Mouse (Mus musculus) embryonic facial prominence, embryonic 10.5 days (tissue): ENCODE data around the gene Ptprd. TPM values are rescaled to one million over a fixed set of nuclear protein-coding genes. Genes with fewer than 3 reads are reported as not detected.

Source experiments
- DNase-seq: peaks from one replicate; pipeline ENCODE4 v3.0.0-alpha.2; 2017; ENCODE audit warnings: low spot score
- H3K27ac ChIP-seq: fragments of 300-500 bp; sonication (generic); replicated peaks from 2 replicates; pipeline ENCODE4 v1.5.1; 2016; ENCODE audit warnings: mild to moderate bottlenecking
- H3K27me3 ChIP-seq: fragments of 300-500 bp; sonication (generic); replicated peaks from 2 replicates; pipeline ENCODE4 v1.6.1; 2016; ENCODE audit warnings: low read depth, mild to moderate bottlenecking; ENCODE audit not compliant: poor library complexity, severe bottlenecking
- H3K36me3 ChIP-seq: fragments of 300-500 bp; sonication (generic); replicated peaks from 2 replicates; pipeline ENCODE4 v1.6.1; 2016; ENCODE audit warnings: mild to moderate bottlenecking, moderate library complexity
- H3K4me1 ChIP-seq: fragments of 300-500 bp; sonication (generic); 2 replicates; pipeline ENCODE4 v1.6.1; 2016
- H3K4me3 ChIP-seq: fragments of 300-500 bp; sonication (generic); 2 replicates; pipeline ENCODE4 v1.5.1; 2016; ENCODE audit warnings: mild to moderate bottlenecking, moderate library complexity
- H3K9me3 ChIP-seq: fragments of 300-500 bp; sonication (generic); 2 replicates; pipeline ENCODE4 v1.6.1; 2016; ENCODE audit warnings: mild to moderate bottlenecking
- WGBS: fragments of 180-500 bp; shearing (Covaris S2); methylation state at CpG from one replicate; pipeline ENCODE4 v1.1.7; 2016; 5-methylcytosine and 5-hydroxymethylcytosine counted together
- polyA plus RNA-seq: library from polyadenylated mRNA; unstranded; fragments of >200 nt; fragmentation: Nextera tagmentation; extraction: Ambion mirVana; gene quantifications from 2 replicates; pipeline ENCODE4 v1.2.1, GENCODE M21; 2016

Ptprd gene
- polyA plus RNA-seq, 1 experiment from 2014 or later: 11.7 TPM

DNA sequence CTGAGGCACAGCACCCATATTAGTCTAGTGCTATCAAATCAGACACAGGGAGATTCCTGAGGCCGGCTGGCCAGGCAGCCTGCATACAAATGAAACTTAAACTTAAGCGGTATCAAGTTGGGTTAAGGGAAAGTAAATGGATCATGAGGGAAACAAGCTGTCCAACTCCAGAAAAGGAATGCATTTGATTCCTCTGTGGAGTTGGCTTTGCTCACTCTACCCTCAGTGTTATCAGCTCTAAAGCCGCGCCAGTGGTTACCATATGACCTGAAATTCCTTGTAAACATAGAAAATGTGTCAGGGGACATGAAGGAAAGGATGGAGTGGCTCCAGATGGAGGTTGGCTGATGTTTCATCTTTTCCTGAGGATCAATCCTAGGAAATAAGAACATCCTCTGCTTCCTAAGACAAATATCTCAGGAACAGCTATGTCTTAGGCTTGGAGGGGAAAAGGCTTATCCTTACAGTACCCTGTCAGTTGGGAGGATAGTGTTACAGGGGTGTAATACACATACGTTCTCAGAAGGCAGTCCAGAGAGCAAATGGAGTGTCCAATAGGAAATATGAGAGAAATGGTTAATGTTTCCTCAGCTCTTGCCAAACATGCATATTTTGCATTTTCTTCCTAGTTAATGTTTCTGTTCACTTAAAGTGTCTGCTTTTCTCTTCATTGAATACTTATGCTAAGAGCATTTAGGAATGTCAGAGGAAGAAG lies 697.7 kb downstream of the Ptprd start:
- H3K27ac ChIP-seq: no peak overlapping the region
- H3K27me3 ChIP-seq: no peaks in the 10 kb centered on the region
- H3K4me1 ChIP-seq: no peaks in the 10 kb centered on the region
- H3K36me3 ChIP-seq: no peaks in the 10 kb centered on the region
- DNase-seq: no peak
- no peaks in the 10 kb centered on the region for H3K9me3 ChIP-seq
- no peak overlapping the region for H3K4me3 ChIP-seq
- whole genome bisulfite sequencing: 68% methylated on average over 5 of the region's 5 CpGs

GRCm38 (mm10) chr4:77513041-77513440 lies 698.7 kb downstream of the Ptprd start:
- Histone ChIP-seq H3K27me3 (no peaks in the 10 kb centered on the region), H3K4me1 (no peaks in the 10 kb centered on the region), H3K36me3 (no peaks in the 10 kb centered on the region), H3K9me3 (no peaks in the 10 kb centered on the region), H3K4me3 (no peak overlapping the region), H3K27ac (no peak overlapping the region)
- DNase-seq: no peak
- WGBS: 84% methylated on average over 3 of the region's 3 CpGs

DNA sequence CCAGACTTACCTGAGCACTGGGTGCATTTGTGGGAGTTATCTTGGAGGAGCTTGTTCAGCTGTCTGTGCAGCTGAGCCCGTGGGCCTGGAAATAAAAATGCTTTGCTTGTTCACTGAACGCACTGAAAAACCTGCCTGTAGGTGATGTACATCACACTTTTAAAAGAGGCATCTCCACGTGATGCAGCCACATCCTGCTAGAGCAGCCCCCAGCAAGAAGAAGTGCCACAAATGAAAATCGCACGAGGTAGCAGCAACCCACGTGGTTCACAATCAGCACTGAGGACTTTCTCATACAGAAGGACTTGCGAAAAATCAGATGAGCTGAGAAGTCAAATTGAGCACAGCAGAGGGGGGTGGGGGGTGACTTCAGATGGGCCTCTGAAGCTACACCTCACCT lies 757.7 kb downstream of the Ptprd start:
- 78% methylated on average over 7 of the region's 7 CpGs for WGBS
- no peaks in the 10 kb centered on the region for H3K4me1 ChIP-seq
- no peaks in the 10 kb centered on the region for H3K36me3 ChIP-seq
- no peaks in the 10 kb centered on the region for H3K9me3 ChIP-seq
- DNase-seq: no peak
- H3K27ac ChIP-seq: no peak overlapping the region
- H3K27me3 ChIP-seq: no peaks in the 10 kb centered on the region
- no peak overlapping the region for H3K4me3 ChIP-seq

- Histone ChIP-seq H3K4me1 (no peaks in the 10 kb centered on the region), H3K27me3 (no peaks in the 10 kb centered on the region), H3K27ac (no peak overlapping the region), H3K9me3 (no peaks in the 10 kb centered on the region), H3K36me3 (no peaks in the 10 kb centered on the region), H3K4me3 (no peak overlapping the region)
- WGBS: 85% methylated on average over 4 of the region's 4 CpGs
- DNase-seq: no peak
Measured at GRCm38 (mm10) chr4:77399146-77399545, 812.6 kb downstream of the Ptprd start.

GRCm38 (mm10) chr4:77361728-77362127 lies 850.0 kb downstream of the Ptprd start:
- no peak for DNase-seq
- no peaks in the 10 kb centered on the region for H3K4me1 ChIP-seq
- no peak overlapping the region for H3K4me3 ChIP-seq
- no peaks in the 10 kb centered on the region for H3K27me3 ChIP-seq
- H3K36me3 ChIP-seq: no peaks in the 10 kb centered on the region
- H3K27ac ChIP-seq: no peak overlapping the region
- H3K9me3 ChIP-seq: no peaks in the 10 kb centered on the region

DNA sequence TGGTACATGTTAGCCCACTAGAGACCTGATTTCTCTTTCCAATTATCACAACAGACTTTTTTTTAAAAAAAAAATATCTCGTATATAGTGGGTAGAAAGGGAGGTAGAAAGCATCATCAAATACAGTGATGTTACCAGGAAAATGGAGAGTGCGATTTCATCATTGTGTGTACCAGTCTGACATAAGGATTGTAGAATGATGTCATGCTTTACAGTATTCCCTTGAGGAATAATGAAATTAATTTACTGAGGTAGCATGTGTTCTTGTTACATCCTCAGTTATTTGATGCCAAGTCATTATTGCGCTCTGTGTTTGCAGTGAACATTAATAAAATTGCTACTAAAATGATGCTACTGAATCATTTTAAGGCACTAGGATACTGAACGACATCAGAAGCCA lies 884.6 kb downstream of the Ptprd start:
- H3K9me3 ChIP-seq: no peaks in the 10 kb centered on the region
- WGBS: 88% methylated on average over 4 of the region's 4 CpGs
- no peaks in the 10 kb centered on the region for H3K27me3 ChIP-seq
- no peak overlapping the region for H3K27ac ChIP-seq
- H3K4me3 ChIP-seq: no peak overlapping the region
- DNase-seq: no peak
- no peaks in the 10 kb centered on the region for H3K4me1 ChIP-seq
- H3K36me3 ChIP-seq: no peaks in the 10 kb centered on the region

DNA sequence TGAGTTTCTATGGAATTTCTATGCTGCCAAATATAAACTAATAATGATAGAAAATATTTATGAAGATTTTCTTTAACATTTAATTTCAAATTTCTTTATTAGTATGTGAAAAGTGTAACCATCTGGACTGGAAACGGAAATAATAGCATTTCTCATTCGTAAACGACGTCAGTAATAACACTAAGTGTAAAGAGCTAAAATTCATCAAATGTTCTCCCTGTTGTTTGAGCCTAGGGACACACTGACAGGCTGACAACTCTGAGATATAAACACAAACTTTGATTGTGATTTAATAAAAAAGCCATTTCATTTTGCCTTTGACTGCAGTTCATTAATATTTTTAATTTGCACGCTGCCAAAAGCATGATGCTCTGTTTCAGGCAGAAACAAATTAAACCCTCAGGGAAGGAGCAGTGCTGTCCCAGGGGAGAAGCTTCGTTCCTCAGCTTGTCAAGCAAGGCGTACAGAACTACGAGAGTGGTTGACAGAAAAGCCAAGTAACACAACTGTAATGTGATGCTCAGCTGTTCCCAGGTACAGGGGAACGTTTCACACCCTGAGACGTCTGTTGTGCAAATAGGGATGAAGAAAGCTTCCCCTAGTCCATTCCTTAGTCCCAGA lies 894.6 kb downstream of the Ptprd start:
- H3K9me3 ChIP-seq: no peaks in the 10 kb centered on the region
- no peak overlapping the region for H3K4me3 ChIP-seq
- no peaks in the 10 kb centered on the region for H3K4me1 ChIP-seq
- WGBS: 57% methylated on average over 10 of the region's 10 CpGs
- no peaks in the 10 kb centered on the region for H3K27me3 ChIP-seq
- H3K27ac ChIP-seq: no peak overlapping the region
- DNase-seq: no peak
- H3K36me3 ChIP-seq: no peaks in the 10 kb centered on the region

DNA sequence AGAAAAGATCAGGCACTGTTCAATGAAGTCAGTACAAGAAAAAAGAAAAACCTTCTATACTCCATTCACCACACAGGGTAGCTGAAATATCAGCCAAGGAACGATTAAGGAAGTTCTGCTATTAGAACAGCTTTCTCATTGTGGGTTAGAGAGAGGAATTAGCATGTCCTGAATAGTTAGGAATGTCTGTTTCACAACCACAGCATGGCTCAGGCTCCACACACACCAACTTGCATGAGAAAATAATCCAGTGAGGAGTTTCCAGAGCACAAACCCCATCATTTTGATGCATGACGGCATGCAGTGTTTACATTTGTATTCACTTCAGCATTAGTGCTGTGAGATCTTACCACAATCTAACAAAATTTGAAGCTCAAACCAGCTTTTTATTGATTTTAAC lies 895.1 kb downstream of the Ptprd start:
- Histone ChIP-seq H3K4me3 (no peak overlapping the region), H3K27ac (no peak overlapping the region), H3K36me3 (no peaks in the 10 kb centered on the region), H3K9me3 (no peaks in the 10 kb centered on the region), H3K4me1 (no peaks in the 10 kb centered on the region), H3K27me3 (no peaks in the 10 kb centered on the region)
- 73% methylated on average over 2 of the region's 2 CpGs for WGBS
- no peak for DNase-seq

DNA sequence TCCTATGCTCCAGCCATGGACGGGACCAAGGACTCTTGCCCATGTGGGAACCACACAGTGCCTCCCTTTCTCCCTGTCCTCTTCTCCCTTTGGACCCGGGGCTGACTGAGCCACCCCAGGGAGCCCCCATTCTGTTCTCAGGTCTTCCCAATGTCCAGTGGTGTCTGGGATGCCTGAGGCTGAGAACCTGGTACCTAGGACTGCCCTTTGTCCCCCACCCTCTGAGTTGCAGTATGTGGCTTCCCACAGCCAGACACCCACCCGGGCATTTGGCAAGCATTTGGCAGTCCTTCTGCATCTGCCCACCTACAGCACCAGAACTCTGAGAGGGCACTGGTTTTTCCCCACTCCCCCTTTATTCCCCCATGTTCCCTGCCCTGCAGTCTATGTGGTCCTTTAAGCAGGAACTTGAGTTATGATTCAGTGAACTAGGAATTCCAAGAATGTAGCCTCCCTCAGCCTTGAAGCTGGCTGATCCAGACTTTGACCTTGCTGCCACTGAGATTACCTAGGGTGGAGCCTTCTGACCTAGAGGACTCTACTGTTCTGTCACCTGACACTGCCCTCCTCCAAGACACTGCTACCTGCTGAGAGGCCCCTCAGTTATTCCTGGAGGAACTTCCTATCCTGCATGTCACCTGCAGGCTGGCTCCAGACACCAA lies 901.5 kb downstream of the Ptprd start:
- peak; percentile 12 for DNase-seq
- H3K36me3 ChIP-seq: no peaks in the 10 kb centered on the region
- no peaks in the 10 kb centered on the region for H3K27me3 ChIP-seq
- no peak overlapping the region; the same call in 1 of the 2 replicates for H3K27ac ChIP-seq
- peaks cover 8% of the 10 kb centered on the region for H3K4me1 ChIP-seq
- WGBS: 73% methylated on average over 3 of the region's 3 CpGs
- H3K9me3 ChIP-seq: no peaks in the 10 kb centered on the region
- H3K4me3 ChIP-seq: no peak overlapping the region

DNA sequence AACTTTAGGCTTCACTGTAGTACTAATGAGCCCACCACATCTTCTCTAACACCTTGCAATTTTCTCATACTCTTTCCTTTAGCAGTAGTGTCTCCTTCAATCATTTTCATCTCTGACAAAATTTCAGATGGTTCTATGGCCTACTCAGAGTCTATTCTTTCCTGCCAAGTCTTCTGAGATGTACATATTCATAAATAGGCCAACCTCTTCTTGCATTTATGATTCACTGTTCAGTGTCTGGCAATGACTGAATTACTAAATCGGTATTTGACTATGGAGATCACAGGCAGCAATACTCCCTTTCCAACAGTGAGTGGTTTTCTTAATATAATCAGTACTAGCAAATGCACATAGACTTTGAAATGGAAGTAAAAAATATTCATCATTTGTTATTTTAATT lies 928.3 kb downstream of the Ptprd start:
- Histone ChIP-seq H3K27me3 (no peaks in the 10 kb centered on the region), H3K4me1 (no peaks in the 10 kb centered on the region), H3K9me3 (no peaks in the 10 kb centered on the region), H3K27ac (no peak overlapping the region), H3K36me3 (no peaks in the 10 kb centered on the region), H3K4me3 (no peak overlapping the region)
- 94% methylated on average over 1 of the region's 1 CpGs for WGBS
- DNase-seq: no peak

GRCm38 (mm10) chr4:77277913-77278312 lies 933.8 kb downstream of the Ptprd start:
- 57% methylated on average over 4 of the region's 4 CpGs for WGBS
- DNase-seq: no peak
- no peak overlapping the region for H3K27ac ChIP-seq
- no peaks in the 10 kb centered on the region for H3K27me3 ChIP-seq
- no peaks in the 10 kb centered on the region for H3K36me3 ChIP-seq
- no peaks in the 10 kb centered on the region for H3K9me3 ChIP-seq
- H3K4me3 ChIP-seq: no peak overlapping the region
- H3K4me1 ChIP-seq: no peaks in the 10 kb centered on the region

DNA sequence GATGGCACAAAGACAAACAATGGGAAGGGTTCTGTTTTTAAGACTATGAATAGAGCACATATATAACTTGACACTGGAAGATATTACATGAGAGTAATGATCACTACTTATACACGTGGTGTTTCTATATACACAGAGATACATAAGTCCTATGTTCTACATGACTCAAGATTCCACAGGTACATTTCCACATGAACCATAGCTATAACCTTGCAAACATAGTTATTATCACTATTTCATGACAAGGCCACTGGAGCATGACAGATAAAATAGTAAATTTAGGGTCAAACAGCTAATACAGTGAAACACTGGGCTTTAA lies 951.8 kb downstream of the Ptprd start:
- Histone ChIP-seq H3K9me3 (no peaks in the 10 kb centered on the region), H3K27ac (no peak overlapping the region), H3K36me3 (no peaks in the 10 kb centered on the region), H3K27me3 (no peaks in the 10 kb centered on the region), H3K4me1 (no peaks in the 10 kb centered on the region), H3K4me3 (no peak overlapping the region)
- 87% methylated on average over 1 of the region's 1 CpGs for WGBS
- DNase-seq: no peak

DNA sequence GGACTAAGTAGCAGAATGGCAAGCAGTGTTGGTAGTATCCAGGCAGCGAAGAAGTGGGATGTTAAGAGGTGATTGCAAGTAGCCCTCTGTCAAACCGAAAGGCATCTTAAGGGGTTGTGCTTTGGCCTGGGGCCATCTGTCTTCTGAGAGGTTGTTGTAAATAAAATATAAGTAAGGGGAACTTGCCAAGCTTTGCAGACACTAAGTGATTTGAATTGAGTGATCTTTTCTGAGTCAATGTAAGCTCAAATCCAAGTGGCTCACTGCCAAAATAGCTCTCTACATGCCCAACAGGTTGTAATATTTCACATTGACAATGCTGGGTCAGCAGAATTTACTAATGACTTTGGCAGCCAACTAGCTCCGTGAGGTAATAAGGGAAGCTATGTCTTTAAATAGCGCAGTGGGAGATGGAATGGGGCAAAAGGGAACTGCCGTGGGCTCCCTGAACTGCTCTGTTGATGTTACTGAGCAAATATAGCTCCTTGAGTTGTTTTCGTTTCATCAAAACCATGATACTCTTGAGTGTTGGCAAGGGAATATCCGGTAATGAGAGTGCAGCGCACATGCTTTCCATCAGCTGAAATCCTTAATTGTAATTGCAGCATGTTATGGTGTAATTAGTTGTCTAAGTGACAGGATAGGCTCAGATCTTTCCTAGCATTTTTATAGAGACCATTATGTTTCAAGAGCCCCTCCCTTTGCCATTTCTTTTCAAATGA lies 952.4 kb downstream of the Ptprd start:
- 78% methylated on average over 8 of the region's 8 CpGs for WGBS

More for the DNA sequence above, 952.4 kb downstream of the Ptprd start:
- H3K36me3 ChIP-seq: no peaks in the 10 kb centered on the region
- no peak for DNase-seq
- no peak overlapping the region for H3K4me3 ChIP-seq
- H3K27me3 ChIP-seq: no peaks in the 10 kb centered on the region
- H3K4me1 ChIP-seq: no peaks in the 10 kb centered on the region
- H3K27ac ChIP-seq: no peak overlapping the region
- no peaks in the 10 kb centered on the region for H3K9me3 ChIP-seq
